Mouse (Mus musculus) B cell, adult 2 months (primary cell): ENCODE results near the gene Chic1.

Experiments
- DNase-seq, 2 experiments: peaks; one replicate each; pipeline ENCODE4 v3.0.0; 2022

The Chic1 gene

GRCm38 (mm10) chrX:103356287-103356686 is at the start of gene Chic1:
Chic1 (plus strand) TSS chrX:103356476.
- DNase-seq = peak; percentile 31 to 40

- no peak for DNase-seq
Observed at GRCm38 (mm10) chrX:103308262-103308661, 48.0 kb upstream of the Chic1 start.

GRCm38 (mm10) chrX:103311723-103312122 is 44.6 kb upstream of the Chic1 start:
- no peak for DNase-seq

- DNase-seq = no peak
Observed at GRCm38 (mm10) chrX:103314146-103314545, 42.1 kb upstream of the Chic1 start.

GRCm38 (mm10) chrX:103321146-103321545 is 35.1 kb upstream of the Chic1 start, which contains the start of gene Cdx4:
Cdx4 (plus strand) TSS chrX:103321398.
- DNase-seq = no peak

- no peak for DNase-seq
Observed at GRCm38 (mm10) chrX:103325900-103326299, 30.4 kb upstream of the Chic1 start.

- DNase-seq = no peak
Observed at GRCm38 (mm10) chrX:103329386-103329785, 26.9 kb upstream of the Chic1 start.

GRCm38 (mm10) chrX:103331125-103331858 is 25.0 kb upstream of the Chic1 start:
- DNase-seq = no peak

GRCm38 (mm10) chrX:103341369-103342113 is 14.7 kb upstream of the Chic1 start:
- DNase-seq = peak; percentile 30 to 39

GRCm38 (mm10) chrX:103355784-103356183 is 492 bp upstream of the Chic1 start:
- DNase-seq = no peak

- peak in 1 of 2 experiments; percentile 1 for DNase-seq
Observed at GRCm38 (mm10) chrX:103356761-103357236, 523 bp downstream of the Chic1 start.

GRCm38 (mm10) chrX:103366201-103366600 is 9.9 kb downstream of the Chic1 start:
- no peak for DNase-seq

- DNase-seq = no peak
Observed at GRCm38 (mm10) chrX:103368650-103369049, 12.4 kb downstream of the Chic1 start.

- DNase-seq = peak in 1 of 2 experiments; percentile 10
Observed at GRCm38 (mm10) chrX:103371221-103371620, 14.9 kb downstream of the Chic1 start.

- DNase-seq = peak; percentile 19 to 28
Observed at GRCm38 (mm10) chrX:103371627-103372026, 15.4 kb downstream of the Chic1 start.

- DNase-seq = peak in 1 of 2 experiments; percentile 1
Observed at GRCm38 (mm10) chrX:103374250-103374649, 18.0 kb downstream of the Chic1 start.

- no peak for DNase-seq
Observed at GRCm38 (mm10) chrX:103384528-103384927, 28.3 kb downstream of the Chic1 start.

GRCm38 (mm10) chrX:103388131-103388530 is 31.9 kb downstream of the Chic1 start:
- DNase-seq = no peak

GRCm38 (mm10) chrX:103393841-103394240 is 37.6 kb downstream of the Chic1 start:
- DNase-seq = no peak

- no peak for DNase-seq
Observed at GRCm38 (mm10) chrX:103405021-103405420, 48.7 kb downstream of the Chic1 start.

GRCm38 (mm10) chrX:103414167-103414566 is 57.9 kb downstream of the Chic1 start, which contains the start of gene Tsx:
Tsx (plus strand) TSS chrX:103414467.
- no peak for DNase-seq

- no peak for DNase-seq
Observed at GRCm38 (mm10) chrX:103421710-103422109, 65.4 kb downstream of the Chic1 start, which contains the start of gene Gm26992. Gm26992 (plus strand) TSS chrX:103422010.

- no peak for DNase-seq
Observed at GRCm38 (mm10) chrX:103427677-103428076, 71.4 kb downstream of the Chic1 start.

- no peak for DNase-seq
Observed at GRCm38 (mm10) chrX:103432293-103432692, 76.0 kb downstream of the Chic1 start.
